Mouse (Mus musculus): ENCODE data around the gene Msi1.

The Msi1 gene

DNA sequence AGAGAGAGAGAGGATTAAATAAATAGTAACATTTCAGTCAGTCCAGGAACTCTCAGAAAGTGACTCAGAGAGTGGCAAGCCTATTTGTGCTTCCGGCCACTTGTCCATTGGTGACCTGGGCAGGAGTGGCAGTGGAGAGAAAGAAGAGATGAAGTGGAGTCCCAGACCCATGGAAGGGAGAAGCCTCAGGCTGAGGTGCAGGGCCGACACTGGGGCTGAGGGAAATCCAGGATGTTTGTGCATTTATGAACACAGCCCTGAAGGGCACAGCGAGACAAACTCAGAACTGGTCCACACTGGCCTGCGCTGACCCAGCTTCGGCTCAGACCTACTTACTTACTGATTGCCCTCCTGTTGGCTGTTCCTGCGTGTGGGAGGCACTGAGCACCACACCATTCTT, 40.4 kb downstream of the Msi1 start:
- no peak for DNase-seq (ENCODE audit: low spot score)

DNA sequence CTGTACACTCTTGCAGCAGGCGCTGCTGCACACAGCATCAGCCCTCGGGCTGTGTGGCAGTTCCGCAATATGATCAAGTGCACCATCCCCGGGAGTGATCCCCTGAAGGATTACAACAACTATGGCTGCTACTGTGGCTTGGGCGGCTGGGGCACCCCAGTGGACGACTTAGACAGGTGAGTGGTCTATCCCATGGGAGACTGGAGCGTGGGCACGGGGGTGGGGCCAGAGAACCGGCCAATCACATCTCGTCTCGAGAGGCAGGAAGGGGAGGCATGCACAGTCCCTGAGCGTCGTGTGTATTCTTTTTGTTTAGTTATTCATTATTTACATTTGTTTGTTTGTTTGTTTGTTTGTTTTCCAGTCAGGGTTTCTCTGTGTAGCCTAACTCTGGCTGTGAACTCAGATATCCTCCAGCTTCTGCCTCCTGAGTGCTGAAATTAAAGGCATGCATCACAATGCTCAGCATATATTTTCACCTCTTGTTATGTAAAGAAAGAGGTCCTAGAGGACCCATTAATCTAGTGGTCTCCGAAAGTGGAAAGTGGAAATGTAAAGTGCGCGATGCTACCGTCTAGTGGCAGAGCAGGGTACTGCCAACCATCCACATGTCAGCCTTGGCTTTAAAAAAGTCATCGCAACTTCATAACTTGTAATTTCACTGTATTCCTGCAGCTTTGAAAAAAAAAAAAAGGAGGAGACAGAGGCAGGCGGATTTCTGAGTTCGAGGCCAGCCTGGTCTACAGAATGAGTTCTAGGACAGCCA, 41.5 kb downstream of the Msi1 start:
- no peak for DNase-seq (ENCODE audit: low spot score)

DNA sequence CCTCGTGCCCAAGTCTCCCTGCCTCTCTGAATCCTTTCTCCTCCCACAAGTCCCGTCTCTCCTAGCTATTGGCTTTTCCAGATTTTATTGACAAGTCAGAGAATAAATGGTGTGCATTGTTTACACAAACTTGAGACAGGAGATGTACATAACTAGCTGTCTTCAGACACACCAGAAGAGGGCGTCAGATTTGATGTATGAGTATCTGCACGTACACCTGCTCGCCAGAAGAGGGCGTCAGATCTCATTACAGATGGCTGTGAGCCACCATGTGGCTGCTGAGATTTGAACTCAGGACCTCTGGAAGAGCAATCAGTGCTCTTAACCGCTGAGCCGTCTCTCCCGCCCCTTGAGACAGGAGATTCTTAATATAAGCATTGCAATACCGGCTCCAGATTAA, 43.8 kb downstream of the Msi1 start:
- DNase-seq (ENCODE audit: low spot score) = no peak

DNA sequence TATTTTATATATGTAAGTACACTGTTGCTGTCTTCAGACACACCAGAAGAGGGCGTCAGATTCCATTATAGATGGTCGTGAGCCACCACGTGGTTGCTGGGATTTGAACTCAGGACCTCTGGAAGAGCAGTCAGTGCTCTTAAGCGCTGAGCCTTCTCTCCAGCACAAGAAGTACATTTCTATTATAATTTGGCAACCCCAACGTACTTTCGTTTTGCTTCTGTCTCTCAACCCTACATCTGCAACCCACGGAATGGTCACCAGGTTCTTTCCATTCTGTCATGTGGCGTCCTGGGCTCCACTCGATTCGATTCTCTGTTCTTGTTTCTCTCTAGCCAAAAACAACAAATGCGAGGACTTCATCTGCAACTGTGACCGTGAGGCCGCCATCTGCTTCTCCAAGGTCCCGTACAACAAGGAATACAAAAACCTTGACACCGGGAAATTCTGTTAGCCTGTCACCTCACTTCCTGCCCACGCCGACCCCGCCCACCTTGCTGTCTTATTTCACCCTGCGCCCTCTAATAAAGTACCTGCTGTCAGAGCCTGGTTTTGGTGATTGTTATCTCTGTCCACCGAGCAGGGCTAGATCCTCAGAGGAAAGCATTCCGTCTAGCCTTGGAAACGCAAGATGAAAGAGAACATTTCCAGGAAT, 44.9 kb downstream of the Msi1 start:
- no peak for DNase-seq (ENCODE audit: low spot score)

DNA sequence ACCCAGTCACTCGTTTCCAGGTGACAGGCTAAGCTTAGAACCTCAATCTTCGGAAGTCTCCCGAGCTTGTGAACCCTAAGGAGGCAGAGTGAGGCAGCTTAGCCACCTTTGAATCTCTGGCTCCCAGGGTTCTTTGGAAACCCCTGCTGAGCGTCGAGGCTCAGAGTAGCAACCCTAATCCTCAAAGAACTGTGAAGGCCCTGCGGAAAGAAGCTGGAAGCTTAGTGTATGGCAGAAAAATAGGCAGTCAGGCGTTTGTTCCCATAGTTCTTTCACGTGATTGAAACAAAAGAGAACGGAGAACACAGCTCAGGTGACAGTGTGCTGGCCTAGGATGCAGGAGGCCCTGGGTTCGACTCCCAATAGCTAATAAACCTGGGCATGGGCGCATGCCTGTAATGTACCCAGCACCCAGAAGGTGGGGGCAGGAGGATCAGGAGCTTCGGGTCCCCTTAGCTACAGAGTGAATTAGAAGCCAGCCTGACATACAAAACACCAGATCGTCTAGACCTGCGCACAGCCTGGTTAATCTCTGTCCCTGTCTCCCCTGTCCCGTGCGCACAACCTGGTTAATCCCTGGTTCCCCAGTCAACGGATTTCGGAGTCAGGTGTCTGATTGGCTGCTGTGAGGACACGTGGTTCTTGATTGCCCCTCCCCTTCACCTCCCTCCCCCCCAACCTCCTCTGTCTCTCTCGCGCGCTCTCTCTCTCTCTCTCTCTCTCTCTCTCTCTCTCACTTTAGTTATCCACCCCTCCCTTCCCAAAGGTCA, 46.1 kb downstream of the Msi1 start:
- DNase-seq (ENCODE audit: low spot score) = no peak

DNA sequence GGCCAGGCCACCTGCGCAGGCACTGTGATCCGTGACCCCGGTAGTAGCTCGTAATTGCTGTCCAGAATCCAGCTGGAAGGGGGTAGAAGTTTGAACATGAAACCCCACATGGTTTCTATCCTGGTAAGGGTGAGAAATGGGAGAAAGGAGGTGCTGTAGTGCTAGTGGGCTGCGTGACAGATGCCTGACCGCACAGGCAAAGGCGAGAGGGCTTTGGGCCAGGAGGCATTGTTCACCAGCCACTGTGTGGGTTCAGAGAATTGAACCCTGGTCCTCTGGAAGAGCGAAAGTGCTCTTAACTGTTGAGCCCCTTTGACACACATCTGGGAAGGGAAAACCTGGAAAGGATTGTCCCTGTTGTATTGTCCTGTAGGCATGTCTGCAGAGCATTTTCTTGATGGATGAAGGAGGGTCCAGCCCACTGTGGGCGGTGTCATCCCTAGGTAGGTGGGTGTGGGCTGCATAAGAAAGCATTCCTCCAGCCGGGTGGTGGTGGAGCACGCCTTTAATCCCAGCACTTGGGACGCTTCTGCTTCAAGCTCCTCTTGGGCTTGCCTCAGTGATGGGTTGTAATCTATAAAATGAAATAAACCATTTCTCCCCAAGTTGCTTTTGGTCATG, 46.8 kb downstream of the Msi1 start:
- no peak for DNase-seq (ENCODE audit: low spot score)

DNA sequence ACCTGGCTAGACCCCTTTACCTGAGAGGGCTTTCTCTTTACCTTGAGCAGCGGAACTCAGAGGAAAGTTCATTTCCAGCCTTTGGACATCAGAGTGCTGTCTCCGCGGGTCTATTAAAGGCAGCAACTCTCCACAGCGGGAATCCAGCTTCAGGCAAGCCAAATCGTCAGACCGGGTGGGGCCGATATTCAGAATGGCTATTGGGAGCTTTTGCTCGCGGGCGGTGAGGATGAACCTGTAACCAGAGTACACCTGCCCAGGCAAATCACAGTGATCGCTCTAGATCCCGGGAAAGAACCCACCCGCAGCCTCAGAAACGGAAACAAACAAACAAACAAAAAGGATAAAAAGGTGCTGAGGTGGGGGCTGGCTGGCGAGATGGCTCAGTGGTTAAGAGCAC, 50.2 kb downstream of the Msi1 start:
- DNase-seq (ENCODE audit: low spot score) = no peak

DNA sequence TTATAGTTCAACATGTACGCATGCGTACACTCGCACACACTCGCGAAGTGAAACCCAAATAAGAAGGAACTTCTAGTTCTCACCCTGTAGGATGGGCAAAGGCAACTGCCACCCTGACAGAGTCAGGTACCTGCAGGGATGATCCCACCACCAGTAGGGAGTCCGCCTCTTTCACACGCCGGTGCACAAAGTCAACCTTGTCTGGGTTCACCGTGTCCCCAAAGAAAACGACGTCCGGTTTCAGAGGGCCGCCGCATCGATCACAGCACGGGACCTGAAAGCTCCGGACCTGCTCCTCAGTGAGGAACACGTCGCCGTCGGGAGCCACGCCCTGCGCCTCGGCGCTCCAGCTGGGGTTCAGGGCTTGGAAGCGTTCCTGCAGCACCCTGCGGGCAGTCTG, 50.7 kb downstream of the Msi1 start:
- DNase-seq (ENCODE audit: low spot score) = no peak

DNA sequence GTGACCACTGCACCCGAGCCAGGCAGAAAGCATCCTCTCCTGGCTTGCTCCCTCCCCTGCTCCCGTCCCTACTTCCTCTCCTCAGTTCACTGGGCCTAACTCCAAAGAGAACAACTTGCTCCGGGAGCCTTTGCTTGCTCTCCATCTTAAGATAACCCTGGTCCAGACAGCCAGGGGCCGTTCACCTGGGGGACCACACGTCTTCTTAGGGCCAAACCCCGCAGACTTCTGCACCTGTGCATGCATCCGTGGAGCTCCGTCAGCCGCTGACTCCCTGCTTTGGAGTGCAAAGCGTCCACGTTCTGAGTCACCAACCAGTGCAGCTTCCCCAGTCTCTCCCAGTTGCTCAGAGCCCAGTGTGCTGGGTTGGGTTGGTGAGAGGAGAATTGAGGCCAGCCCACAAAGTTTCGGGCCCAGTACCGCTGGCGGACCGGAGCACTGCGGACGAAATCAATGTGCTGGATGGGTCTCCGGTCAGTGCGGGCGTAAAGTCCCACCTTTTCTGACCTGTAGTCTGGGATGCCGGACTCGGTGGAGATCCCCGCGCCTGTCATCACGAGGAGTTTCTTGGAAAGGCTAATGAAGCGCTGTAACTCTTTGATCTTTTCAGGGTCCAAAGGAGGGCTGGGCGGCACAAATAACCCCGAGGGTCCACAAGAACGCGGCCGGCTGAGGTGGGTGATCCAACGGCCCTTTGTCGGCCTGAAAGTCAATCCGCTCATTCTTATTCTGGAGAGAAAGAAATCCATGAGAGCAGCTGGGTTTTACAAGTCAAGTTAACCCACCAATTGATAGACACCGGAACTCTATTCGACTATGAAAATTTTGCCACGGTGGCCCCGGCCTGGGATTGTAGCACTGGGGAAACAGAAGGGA, 53.2 kb downstream of the Msi1 start:
- no peak for DNase-seq (ENCODE audit: low spot score)

DNA sequence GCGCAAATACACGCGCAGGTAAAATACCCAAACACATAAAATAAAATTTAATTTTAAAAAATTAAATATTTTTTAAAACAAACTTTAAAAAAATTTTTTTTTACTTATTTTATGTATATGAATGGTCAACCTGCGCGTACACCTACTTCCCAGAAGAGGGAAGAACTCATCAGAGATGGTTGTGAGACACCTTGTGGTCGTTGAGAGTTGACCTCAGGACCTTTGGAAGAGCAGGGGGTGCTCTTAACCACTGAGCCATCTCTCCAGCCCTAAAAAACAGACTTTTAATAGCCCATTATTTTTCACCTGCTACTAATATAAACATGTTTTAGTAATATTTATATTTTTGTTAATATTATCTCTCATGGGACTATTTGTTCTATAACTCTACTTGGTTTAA, 54.0 kb downstream of the Msi1 start:
- DNase-seq (ENCODE audit: low spot score) = no peak

DNA sequence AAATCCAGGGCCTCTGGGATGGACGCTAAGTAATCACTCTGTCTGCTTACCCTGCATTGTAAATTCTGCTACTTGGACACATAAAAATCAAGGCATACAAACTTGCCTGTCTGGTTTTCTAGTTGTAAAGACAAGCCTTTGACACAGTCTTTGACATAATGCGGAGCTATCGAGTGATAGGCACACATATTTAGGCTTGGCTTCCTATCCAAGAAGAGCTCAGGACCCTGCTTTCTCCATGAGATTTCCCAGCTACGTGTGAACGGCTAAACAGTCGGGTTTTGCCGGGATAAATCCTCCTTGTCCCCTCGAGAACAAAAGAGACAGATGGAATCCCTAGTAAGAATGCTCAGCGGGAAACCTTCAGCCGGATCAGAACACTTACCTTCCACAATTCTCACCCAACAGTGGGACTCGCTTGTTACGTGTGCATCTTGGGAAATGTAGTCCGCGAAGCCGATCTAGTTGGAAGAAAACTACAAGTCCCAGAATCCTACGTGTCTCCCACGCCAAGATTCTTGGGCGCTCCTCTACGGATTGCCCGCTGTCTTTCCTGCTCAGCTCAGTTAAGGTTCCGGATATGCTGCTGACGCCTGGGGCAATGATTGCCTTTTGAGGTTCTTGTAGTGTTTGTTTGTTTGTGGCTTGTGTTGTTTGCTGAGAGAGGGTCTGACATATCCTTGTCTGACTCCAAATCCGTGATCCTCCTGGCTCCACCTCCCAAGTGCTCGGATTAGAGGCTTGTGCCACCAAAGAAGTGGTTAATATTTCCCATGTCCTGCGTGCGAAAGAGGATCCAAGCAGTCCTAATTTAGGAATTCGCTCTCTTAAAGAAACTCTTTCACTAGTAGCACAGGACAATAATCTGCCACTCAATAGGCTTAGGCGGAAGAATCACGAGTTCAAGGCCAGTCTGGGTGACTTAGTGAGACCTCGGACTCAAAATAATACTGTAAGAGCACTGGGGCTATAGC, 54.8 kb downstream of the Msi1 start, which contains the start of gene Sirt4:
Gene Sirt4, minus strand, starts transcription at position 779 of the 974 bp plus-strand sequence.
- no peak for DNase-seq (ENCODE audit: low spot score)

DNA sequence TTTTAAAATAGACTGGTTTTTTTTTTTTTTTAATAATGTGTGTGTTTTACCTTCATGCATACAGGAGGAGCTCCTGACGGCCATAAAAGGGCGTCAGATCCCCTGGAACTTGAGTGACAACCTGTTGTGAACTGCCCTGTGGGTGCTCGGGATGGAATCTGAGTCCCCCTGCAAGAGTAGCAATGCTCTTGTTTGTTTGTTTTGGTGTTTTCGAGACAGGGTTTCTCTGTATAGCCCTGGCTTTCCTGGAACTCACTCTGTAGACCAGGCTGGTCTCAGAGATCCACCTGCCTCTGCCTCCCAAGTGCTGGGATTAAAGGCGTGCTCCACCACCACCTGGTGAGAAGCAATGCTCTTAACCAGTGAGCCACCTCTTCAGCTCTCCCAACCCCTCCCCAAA, 55.6 kb downstream of the Msi1 start:
- no peak for DNase-seq (ENCODE audit: low spot score)

DNA sequence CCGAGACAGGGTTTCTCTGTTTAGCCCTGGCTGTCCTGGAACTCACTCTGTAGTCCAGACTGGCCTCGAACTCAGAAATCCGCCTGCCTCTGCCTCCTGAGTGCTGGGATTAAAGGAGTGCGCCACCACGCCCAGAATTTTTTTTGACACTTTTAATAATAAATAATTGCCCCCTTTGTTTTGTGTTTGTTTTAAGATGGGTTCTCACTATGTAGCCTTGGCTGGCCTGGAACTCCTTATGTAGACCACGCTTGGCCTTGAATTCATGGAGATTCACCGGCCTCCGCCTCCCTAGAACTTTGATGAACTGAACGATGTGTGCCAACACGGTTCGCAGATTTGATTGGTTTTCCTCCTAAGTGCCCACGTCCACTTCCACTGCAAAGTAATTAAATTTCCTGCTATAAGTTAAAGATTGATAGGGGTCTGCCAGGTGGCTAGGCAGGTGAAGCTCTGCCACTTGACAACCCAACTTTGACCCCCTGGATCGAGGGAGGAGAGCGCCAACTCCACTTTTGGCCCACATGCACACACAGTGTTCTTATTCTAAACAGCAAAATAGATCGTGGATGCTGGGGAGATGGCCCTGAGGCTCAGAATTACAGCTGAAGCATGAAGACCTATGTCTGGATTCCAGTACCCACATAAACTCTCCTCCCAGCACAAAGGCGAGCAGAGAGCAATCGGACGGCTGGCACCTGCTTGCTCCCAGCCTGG, 56.2 kb downstream of the Msi1 start:
- no peak for DNase-seq (ENCODE audit: low spot score)

DNA sequence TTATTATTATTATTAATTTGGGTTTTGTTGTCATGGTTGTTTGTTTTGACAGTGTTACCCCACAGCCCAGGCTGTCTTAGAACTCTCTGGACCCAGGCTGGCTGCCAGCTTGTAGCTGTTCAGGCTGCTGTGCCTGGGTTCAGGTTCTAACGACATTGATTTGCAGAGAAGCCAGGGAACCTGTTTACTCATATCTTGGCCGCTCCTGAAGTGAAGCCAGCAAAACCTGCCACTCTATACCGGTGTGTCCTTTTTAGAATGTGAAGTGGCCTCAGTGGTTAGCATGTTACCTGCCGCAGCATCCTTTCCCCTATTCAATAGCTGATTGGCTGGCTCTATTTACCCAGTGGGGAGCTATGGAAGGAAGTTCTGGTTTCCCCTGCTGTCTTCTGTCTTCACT, 57.3 kb downstream of the Msi1 start:
- DNase-seq (ENCODE audit: low spot score) = no peak

DNA sequence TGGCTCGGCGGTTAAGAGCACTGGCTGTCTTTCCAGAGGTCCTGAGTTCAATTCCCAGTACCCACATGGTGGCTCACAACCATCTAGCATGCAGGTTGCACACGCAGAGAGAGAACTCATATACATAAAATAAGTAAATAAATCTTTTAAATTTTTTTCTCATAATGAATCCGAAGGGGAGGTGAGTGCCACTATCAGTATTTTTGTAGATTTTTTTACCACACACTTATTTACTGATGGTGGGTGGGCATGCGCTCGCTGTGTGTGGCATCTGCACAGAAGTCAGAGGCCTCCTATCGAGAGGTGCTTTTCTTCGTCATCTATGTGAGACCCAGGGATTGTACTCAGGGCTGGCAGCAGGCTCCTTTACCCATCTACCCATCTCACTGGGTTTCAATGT, 58.0 kb downstream of the Msi1 start:
- no peak for DNase-seq (ENCODE audit: low spot score)

DNA sequence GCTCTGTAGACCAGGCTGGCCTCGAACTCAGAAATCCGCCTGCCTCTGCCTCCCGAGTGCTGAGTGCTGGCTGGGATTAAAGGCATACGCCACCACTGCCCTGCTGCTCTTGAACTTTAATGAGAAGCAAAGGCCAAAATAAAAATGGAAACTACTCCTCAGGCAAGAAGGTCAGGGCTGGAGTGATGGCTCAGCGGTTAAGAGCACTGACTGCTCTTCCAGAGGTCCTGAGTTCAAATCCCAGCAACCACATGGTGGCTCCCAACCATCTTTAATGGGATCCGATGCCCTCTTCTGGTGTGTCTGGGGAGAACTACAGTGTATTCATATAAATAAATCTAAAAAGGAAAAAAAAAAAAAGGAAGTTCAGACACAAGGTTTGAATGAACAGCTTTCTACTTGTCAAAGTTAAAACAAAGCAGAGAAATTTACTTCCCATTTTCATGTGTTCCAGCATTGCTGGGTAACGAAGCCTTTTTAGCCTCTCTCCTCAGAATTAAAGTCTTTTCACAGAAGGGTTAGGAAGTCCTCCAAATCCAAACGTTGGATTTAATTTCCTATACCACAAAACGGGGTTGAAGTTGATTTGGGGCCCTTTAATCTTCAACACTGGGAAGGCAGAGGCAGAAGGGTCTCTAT, 58.7 kb downstream of the Msi1 start:
- no peak for DNase-seq (ENCODE audit: low spot score)

DNA sequence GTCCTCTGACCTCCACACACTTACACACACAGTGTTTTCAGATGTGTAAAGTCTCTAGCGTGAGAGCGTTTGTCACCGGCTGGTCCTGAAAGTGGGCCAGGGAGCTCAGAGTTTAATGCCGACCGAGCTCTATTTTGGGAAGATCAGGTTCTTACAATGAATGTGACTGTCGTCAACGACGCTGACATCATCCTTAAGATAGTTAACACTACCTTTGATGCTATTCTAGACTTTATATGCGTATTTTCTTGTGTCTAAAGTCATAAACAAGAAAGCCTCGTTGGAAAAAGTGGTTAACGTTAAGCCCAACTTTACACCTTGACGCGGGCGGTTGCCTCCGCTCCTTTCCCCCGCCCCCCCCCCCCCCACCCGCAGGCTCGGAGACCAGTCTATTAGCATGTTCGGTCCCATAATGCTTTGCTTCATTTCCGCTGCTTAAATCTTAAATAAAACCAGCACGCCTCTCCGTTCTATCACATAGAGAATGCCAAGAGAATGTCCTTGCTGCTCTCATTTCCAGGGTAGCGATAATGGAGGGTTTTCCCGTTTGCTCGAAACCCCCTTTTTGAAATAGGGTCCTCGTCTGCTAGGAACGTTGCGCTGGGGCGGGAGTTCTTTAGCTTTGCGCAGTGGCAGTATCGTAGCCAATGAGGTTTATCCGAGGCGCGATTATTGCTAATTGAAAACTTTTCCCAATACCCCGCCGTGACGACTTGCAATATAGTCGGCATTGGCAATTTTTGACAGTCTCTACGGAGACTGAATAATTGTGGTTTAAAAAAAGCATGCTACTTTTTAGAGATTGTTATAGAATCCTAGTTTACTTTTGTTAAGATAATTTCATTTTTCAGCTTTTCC, 59.7 kb downstream of the Msi1 start:
- no peak for DNase-seq (ENCODE audit: low spot score)

All from urinary bladder, postnatal 10 days (tissue).